Mouse (Mus musculus): ENCODE data around the gene Dhcr7. TPM values are rescaled to one million over a fixed set of nuclear protein-coding genes. Genes with fewer than 3 reads are reported as not detected.

Gene Dhcr7
- polyA plus RNA-seq, 1 experiment from 2014 or later, result 47.1 TPM

- no peaks in the 10 kb centered on the region for H3K27me3 ChIP-seq
- peaks cover 75% of the 10 kb centered on the region for H3K36me3 ChIP-seq (ENCODE audit: poor library complexity, severe bottlenecking)
- WGBS, result 51% methylated on average over 5 of the region's 5 CpGs
- H3K27ac ChIP-seq, result no peak overlapping the region
- peaks cover 3% of the 10 kb centered on the region; the same call in 1 of the 2 replicates for H3K4me1 ChIP-seq
- no peak overlapping the region for H3K4me2 ChIP-seq
- peak; percentile 50; the same call in 1 of the 2 replicates for ATAC-seq
- no peak overlapping the region for H3K9ac ChIP-seq
- no peak overlapping the region for H3K4me3 ChIP-seq
- no peaks in the 10 kb centered on the region for H3K9me3 ChIP-seq (replicated peaks)
Measured at GRCm38 (mm10) chr7:143805199-143805624, 17.7 kb upstream of the Dhcr7 start.

DNA sequence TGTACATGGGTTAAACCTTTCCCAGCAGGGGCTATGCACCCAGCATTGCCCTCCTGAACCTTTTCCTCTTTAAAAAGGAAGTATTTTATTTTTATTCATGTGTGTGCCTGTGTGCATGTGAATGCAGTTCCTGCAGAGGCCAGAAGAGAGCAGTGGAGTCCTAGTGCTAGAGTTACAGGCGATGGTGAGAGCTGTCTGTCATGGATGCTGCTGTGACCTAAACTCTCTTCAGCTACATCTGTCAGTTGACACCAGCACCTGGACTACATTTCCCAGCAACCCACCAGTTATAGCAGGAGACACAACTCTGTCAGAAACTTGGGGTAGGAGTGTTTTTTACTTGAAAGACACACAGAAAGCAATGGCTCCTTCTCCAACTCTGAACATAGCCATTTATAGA lies 14.0 kb upstream of the Dhcr7 start:
- H3K4me1 ChIP-seq, result peaks cover 3% of the 10 kb centered on the region; the same call in 1 of the 2 replicates
- no peaks in the 10 kb centered on the region for H3K27me3 ChIP-seq

DNA sequence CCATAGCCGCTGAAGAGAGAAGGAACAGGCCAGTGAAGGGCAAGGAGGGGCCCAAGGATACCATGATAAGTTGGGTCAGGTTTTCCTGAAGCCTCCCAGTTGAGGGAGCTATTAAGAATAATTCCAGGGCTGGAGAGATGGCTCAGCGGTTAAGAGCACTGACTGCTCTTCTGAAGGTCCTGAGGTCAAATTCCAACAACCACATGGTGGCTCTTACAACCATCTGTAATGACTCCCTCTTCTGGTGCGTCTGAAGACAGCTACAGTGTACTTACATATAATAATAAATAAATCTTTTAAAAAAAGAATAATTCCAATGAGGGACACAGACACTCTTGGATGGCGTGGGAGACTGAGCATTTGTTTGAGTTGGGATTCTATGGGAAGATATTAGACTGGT lies 3.7 kb upstream of the Dhcr7 start:
- Histone ChIP-seq H3K36me3 (ENCODE audit: poor library complexity, severe bottlenecking) (peaks cover 43% of the 10 kb centered on the region), H3K4me1 (peaks cover 16% of the 10 kb centered on the region), H3K27ac (no peak overlapping the region), H3K4me2 (no peak overlapping the region), H3K4me3 (no peak overlapping the region), H3K9ac (no peak overlapping the region), H3K9me3 (replicated peaks) (no peaks in the 10 kb centered on the region), H3K27me3 (no peaks in the 10 kb centered on the region)
- 87% methylated on average over 4 of the region's 4 CpGs for WGBS
- no peak for ATAC-seq

More for the DNA sequence above, 14.0 kb upstream of the Dhcr7 start:
- Histone ChIP-seq H3K4me3 (no peak overlapping the region), H3K9me3 (replicated peaks) (no peaks in the 10 kb centered on the region), H3K9ac (no peak overlapping the region), H3K27ac (no peak overlapping the region), H3K4me2 (no peak overlapping the region), H3K36me3 (ENCODE audit: poor library complexity, severe bottlenecking) (peaks cover 81% of the 10 kb centered on the region)
- WGBS, result 41% methylated on average over 1 of the region's 1 CpGs
- no peak for ATAC-seq

GRCm38 (mm10) chr7:143821241-143821640 lies 1.7 kb upstream of the Dhcr7 start:
- Histone ChIP-seq H3K36me3 (ENCODE audit: poor library complexity, severe bottlenecking) (peaks cover 22% of the 10 kb centered on the region), H3K4me2 (0 out of 2 replicates have a peak overlapping the region, but pooled peaks have one; percentile 72), H3K9me3 (replicated peaks) (no peaks in the 10 kb centered on the region), H3K27me3 (no peaks in the 10 kb centered on the region), H3K9ac (no peak overlapping the region), H3K4me3 (no peak overlapping the region), H3K27ac (no peak overlapping the region), H3K4me1 (peaks cover 16% of the 10 kb centered on the region)
- no peak for ATAC-seq
- 79% methylated on average over 2 of the region's 2 CpGs for WGBS

- H3K9me3 ChIP-seq (replicated peaks), result no peaks in the 10 kb centered on the region
- ATAC-seq, result peak; percentile 52
- H3K27me3 ChIP-seq, result no peaks in the 10 kb centered on the region
Measured at GRCm38 (mm10) chr7:143823266-143823605, 291 bp downstream of the Dhcr7 start.

DNA sequence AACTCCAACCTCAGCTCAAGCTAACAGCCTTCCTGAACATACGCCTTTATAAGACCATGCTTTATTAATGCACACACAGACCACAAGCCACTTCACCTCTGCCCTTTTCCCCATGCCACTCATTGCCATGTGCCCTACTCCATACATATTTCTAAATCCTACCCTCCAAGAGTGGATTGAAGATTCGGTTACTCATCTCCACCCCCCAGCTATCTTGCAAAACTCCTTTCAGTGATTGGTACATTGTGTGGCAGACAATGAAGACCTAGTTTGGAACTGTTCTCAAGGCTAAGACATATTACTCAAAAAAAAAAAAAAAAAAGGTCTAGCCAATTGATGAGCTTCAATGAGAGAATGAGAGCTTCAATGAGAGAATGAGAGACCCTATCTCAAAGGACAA lies 4.0 kb downstream of the Dhcr7 start:
- Histone ChIP-seq H3K4me3 (no peak overlapping the region), H3K4me2 (no peak overlapping the region), H3K36me3 (ENCODE audit: poor library complexity, severe bottlenecking) (0 out of 2 replicates have a peak, but pooled peaks cover 3% of the 10 kb centered on the region), H3K27me3 (no peaks in the 10 kb centered on the region), H3K4me1 (peaks cover 32% of the 10 kb centered on the region), H3K27ac (no peak overlapping the region), H3K9me3 (replicated peaks) (no peaks in the 10 kb centered on the region), H3K9ac (no peak overlapping the region)
- no peak for ATAC-seq
- WGBS, result 87% methylated on average over 2 of the region's 2 CpGs

More at GRCm38 (mm10) chr7:143823266-143823605, 291 bp downstream of the Dhcr7 start:
- Histone ChIP-seq H3K4me1 (peaks cover 16% of the 10 kb centered on the region), H3K9ac (peak overlapping the region; percentile 53), H3K4me2 (peak overlapping the region; percentile 72), H3K36me3 (ENCODE audit: poor library complexity, severe bottlenecking) (peaks cover 9% of the 10 kb centered on the region), H3K27ac (peak overlapping the region; percentile 55), H3K4me3 (peak overlapping the region; percentile 52)
- WGBS, result 76% methylated on average over 4 of the region's 4 CpGs

DNA sequence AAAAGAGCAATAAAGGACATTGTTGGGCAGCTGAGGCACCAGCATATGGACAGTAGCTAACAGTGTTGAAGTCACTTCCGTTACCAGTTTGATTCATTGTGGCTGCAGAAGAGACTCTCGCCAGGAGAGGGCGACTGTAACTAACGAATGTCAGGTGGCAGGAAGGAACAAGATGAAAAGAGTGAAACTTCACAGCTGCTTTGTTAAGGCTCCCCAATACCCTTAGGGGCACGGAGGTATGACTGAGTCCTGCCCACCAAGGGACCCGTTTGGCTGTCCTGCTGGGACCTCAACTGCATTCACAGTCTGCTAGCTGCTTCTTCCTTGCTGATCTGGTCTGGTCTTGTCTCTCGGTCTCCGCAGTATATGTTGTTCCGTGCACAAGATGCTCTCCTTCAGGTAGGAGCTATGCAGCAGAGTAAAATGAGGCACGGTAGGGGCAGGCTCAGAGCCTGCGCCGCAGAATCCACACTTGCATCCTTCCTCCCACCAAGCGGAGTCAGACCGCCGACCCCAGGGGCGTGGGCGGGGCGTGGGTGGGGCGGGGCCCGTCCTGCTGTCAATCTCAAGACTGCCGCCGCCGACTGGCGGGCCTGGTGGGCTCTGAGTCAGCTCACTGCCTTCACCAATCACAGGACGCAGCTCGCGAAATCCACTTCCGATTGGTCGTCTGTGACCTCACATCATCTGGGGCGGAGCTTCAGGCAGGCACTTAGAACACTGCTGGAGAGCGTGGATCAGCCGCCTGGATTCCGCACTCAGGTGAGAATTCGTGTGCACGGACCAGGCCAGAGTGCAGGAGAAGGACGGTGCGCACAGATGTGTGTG lies 6.8 kb downstream of the Dhcr7 start:
- Histone ChIP-seq H3K9me3 (replicated peaks) (no peaks in the 10 kb centered on the region), H3K4me2 (peak overlapping the region; percentile 95), H3K36me3 (ENCODE audit: poor library complexity, severe bottlenecking) (0 out of 2 replicates have a peak, but pooled peaks cover 12% of the 10 kb centered on the region), H3K4me3 (peak overlapping the region; percentile 64), H3K27me3 (no peaks in the 10 kb centered on the region), H3K9ac (peak overlapping the region; percentile 83), H3K27ac (peak overlapping the region; percentile 93), H3K4me1 (peaks cover 50% of the 10 kb centered on the region)
- ATAC-seq, result peak; percentile 99
- WGBS, result under 1% methylated on average over 37 of the region's 37 CpGs

DNA sequence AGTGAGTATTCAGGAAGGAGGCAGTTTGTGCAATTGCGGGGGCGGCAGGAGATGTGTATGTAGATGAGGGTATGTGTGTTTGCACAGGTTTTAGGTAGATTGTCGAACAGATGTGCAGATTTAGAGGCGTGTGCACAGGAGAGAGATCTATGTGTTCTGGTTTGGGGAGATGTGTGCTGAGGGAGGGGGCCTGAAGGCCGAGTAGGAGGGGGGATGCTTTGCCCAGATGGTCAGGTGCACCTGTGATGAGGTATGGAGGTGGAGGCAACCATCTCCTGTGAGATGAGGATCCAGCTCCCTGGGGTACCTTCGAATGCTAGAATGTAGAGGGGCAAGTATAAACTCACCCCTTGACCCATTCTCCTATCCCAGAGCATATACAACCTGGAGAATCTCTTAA lies 7.5 kb downstream of the Dhcr7 start:
- peak overlapping the region; percentile 61; the same call in 1 of the 2 replicates for H3K27ac ChIP-seq
- peak overlapping the region; percentile 95 for H3K4me2 ChIP-seq
- H3K4me3 ChIP-seq, result peak overlapping the region; percentile 64
- WGBS, result 10% methylated on average over 6 of the region's 6 CpGs
- peak overlapping the region; percentile 83 for H3K9ac ChIP-seq
- H3K36me3 ChIP-seq (ENCODE audit: poor library complexity, severe bottlenecking), result 0 out of 2 replicates have a peak, but pooled peaks cover 12% of the 10 kb centered on the region
- no peaks in the 10 kb centered on the region for H3K27me3 ChIP-seq
- no peaks in the 10 kb centered on the region for H3K9me3 ChIP-seq (replicated peaks)
- peak; percentile 25 for ATAC-seq
- H3K4me1 ChIP-seq, result peaks cover 56% of the 10 kb centered on the region

DNA sequence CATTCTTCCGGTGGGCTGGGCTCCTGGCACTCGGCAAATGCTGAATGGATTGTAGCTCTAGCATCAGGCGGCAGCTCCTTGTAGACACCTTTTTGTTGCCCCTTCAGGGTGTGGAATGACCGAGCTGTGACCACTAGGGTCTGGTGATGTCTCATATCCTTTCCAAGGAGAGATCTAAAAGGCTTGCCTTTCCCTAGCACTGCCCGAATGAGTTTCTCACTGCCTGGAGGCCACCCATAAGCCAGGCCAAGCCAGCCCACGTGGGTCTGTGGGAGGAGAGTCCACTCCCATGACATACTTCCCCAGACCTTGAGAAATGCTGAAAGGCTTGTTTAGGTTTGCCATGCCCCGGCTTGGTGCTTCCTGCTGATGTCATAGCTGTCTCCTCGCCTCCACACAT lies 9.3 kb downstream of the Dhcr7 start:
- Histone ChIP-seq H3K36me3 (ENCODE audit: poor library complexity, severe bottlenecking) (peaks cover 23% of the 10 kb centered on the region), H3K9ac (no peak overlapping the region), H3K27ac (no peak overlapping the region), H3K9me3 (replicated peaks) (no peaks in the 10 kb centered on the region), H3K27me3 (no peaks in the 10 kb centered on the region), H3K4me2 (peak overlapping the region; percentile 21), H3K4me3 (no peak overlapping the region), H3K4me1 (peaks cover 56% of the 10 kb centered on the region)
- ATAC-seq, result no peak
- 89% methylated on average over 8 of the region's 8 CpGs for WGBS

GRCm38 (mm10) chr7:143832611-143833010 lies 9.7 kb downstream of the Dhcr7 start:
- Histone ChIP-seq H3K9me3 (replicated peaks) (no peaks in the 10 kb centered on the region), H3K4me2 (no peak overlapping the region), H3K27ac (no peak overlapping the region), H3K36me3 (ENCODE audit: poor library complexity, severe bottlenecking) (peaks cover 28% of the 10 kb centered on the region), H3K4me3 (no peak overlapping the region), H3K27me3 (no peaks in the 10 kb centered on the region), H3K4me1 (peaks cover 56% of the 10 kb centered on the region), H3K9ac (no peak overlapping the region)
- WGBS, result 88% methylated on average over 2 of the region's 2 CpGs
- no peak for ATAC-seq

- H3K9ac ChIP-seq, result no peak overlapping the region
- no peak overlapping the region for H3K4me2 ChIP-seq
- no peak for ATAC-seq
- H3K4me1 ChIP-seq, result peaks cover 56% of the 10 kb centered on the region
- no peak overlapping the region for H3K27ac ChIP-seq
- no peak overlapping the region for H3K4me3 ChIP-seq
- H3K36me3 ChIP-seq (ENCODE audit: poor library complexity, severe bottlenecking), result peaks cover 38% of the 10 kb centered on the region
- no peaks in the 10 kb centered on the region for H3K27me3 ChIP-seq
- 82% methylated on average over 6 of the region's 6 CpGs for WGBS
- H3K9me3 ChIP-seq (replicated peaks), result no peaks in the 10 kb centered on the region
Measured at GRCm38 (mm10) chr7:143833581-143834190, 10.7 kb downstream of the Dhcr7 start.

DNA sequence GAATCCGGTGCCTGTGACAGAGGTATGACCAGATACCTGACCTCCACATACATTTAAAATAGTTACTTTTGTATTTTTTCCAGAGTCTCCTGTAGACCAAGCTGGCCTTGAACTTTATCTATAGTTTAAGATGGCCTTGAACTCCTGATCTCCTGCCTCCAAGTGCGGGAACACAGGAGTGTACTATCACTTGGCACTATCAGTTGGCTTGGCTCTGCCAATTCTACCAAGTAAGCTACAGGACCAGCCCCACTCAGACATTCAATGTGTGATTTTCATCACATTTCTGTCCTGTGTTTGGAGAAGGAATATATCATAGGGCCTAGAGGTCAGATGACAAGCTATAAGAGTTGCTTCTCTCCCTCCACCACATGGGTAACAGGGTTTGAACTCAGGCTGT lies 11.4 kb downstream of the Dhcr7 start:
- Histone ChIP-seq H3K4me3 (no peak overlapping the region), H3K9me3 (replicated peaks) (no peaks in the 10 kb centered on the region), H3K27ac (no peak overlapping the region), H3K4me2 (no peak overlapping the region), H3K9ac (no peak overlapping the region), H3K36me3 (ENCODE audit: poor library complexity, severe bottlenecking) (peaks cover 45% of the 10 kb centered on the region), H3K4me1 (peaks cover 53% of the 10 kb centered on the region), H3K27me3 (no peaks in the 10 kb centered on the region)
- 93% methylated on average over 2 of the region's 2 CpGs for WGBS
- no peak for ATAC-seq
